Mouse (Mus musculus): Measurements from ENCODE around the gene Rpl36. TPM values are rescaled to one million over a fixed set of nuclear protein-coding genes. Genes with fewer than 3 reads are reported as not detected.
A peak's percentile ranks its signal among the peaks of the same experiment; 100 is the strongest.

The Rpl36 gene
- total and polyA plus RNA-seq, 3 experiments: 2,385 to 3,914 TPM; not detected in 1

DNA sequence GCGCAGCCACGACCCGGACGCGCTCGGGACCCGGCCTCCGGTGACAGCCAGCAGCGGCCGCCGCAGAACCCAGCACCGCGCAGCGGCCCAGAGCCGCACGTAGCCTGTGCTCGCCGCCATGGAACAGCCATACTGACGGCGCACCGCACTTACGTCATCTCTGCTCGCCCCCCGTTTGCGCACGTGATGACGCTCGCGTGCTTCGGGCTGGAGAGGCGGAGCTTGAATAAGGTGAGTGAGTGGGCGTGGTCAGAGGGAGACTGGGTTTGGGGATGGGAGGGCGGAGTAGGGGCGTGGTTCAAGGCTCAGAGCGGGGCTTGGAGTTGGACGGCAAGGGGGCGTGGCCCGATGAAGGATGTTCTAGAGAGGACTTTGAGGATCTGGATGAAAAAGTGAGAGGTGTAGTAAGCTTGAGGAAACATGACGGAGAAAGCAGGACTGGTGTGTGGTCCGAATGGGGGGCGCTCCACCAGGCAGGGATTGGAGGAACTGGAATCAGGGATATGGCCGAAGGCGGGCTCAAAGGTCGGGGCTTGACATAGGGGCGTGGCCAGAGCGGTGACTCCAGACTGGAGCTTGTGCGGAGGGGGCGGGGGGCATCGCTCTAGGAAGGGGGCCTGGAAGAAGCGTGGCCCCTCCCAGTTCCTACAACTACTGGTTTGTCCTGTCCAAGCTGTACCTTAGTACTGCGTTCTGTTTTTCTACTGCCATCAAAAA, 13.7 kb downstream of the Rpl36 start, which contains the start of gene Lonp1 (continued):
- TF ChIP-seq JUND (IDR thresholded peaks at IDR 0.05; ENCODE audit: low read depth, low read length) (no peak), ETS1 (IDR thresholded peaks at IDR 0.05; ENCODE audit: low read depth, low read length) (peak; percentile 85), MAZ (IDR thresholded peaks at IDR 0.05; ENCODE audit: low read depth, low read length) (peak; percentile 85), GABPA (IDR thresholded peaks at IDR 0.05; ENCODE audit: low read depth, low read length) (no peak), E2F4 (IDR thresholded peaks at IDR 0.05; ENCODE audit: borderline replicate concordance, low read depth, low read length) (no peak), POLR2A (IDR thresholded peaks at IDR 0.05; ENCODE audit: control insufficient read depth in 1 of 2, insufficient read depth in 1 of 2, low read depth in 1 of 2, low read length in 2 of 2, poor library complexity in 1 of 2) (peak; percentile 67 to 86), MYB (IDR thresholded peaks at IDR 0.05; ENCODE audit: low read depth, low read length) (no peak), MEF2A (IDR thresholded peaks at IDR 0.05; ENCODE audit: extremely low read depth, insufficient replicate concordance, low read depth, low read length, poor library complexity, severe bottlenecking) (0 out of 2 replicates have a peak, but pooled peaks have one; percentile 15), UBTF (IDR thresholded peaks at IDR 0.05; ENCODE audit: borderline replicate concordance, insufficient read depth, low read depth, low read length) (no peak), TCF12 (IDR thresholded peaks at IDR 0.05; ENCODE audit: low read depth, low read length) (peak; percentile 80)

DNA sequence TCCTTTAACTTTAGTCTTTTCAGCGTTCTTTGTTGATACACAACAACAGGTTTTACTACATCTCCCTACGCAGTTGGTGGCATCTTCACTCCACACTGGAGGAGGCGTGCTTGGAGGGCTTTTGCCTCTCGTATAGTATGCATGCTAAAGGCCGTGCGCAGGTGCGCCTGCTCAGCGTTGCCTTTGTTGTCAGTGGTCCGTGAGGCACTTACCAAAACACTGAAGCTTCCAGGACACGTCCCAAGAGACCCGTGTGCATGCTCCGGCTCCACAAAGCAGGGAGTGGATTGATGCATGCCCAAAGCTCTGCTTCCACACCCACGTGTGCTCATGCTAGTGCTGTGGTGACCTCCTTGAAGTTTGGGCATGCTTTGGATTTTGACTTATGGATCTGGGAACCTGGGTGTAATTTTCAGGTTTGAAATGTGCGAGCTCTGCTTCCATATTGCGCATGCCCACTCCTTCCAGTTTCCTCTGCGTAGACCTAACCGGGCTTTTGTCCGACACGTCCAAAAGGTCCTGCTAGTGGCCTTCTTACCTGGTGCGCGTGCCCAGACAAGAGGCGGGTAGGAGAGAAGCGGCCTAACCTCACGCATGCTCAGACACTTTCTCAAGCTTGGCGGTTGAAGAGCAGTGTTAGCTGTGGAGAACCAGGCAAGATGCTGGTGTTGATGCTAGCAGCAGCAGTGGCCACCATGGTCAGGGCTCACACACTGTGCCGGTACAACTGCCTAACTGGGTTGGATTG, 14.5 kb downstream of the Rpl36 start, which contains the start of gene Catsperd:
Catsperd (plus strand) TSS at position 614 of the 748 bp plus-strand sequence.
- H3K36me3 ChIP-seq (ENCODE audit: control insufficient read depth in 1 of 2, insufficient read depth in 2 of 2, low read length in 2 of 2): peaks cover 19 to 21% of the 10 kb centered on the region in 2 experiments
- peak within 1 kb of the TSS; percentile 91 to 92 for H3K4me3 ChIP-seq (ENCODE audit: control insufficient read depth in 1 of 2, insufficient read depth in 1 of 2, low read depth in 2 of 2, low read length in 2 of 2)
- H3K9ac ChIP-seq (ENCODE audit: control insufficient read depth, low read depth, low read length, poor library complexity, severe bottlenecking): peak within 1 kb of the TSS; percentile 50
- no peaks in the 10 kb centered on the region for H3K9me3 ChIP-seq (replicated peaks; ENCODE audit: insufficient read depth, low read length)
- H3K27ac ChIP-seq (ENCODE audit: control insufficient read depth, low read depth, low read length): peak within 1 kb of the TSS; percentile 47
- peaks cover 10 to 37% of the 10 kb centered on the region in 2 experiments; a peak in 3 of 4 replicates for H3K4me1 ChIP-seq (ENCODE audit: control insufficient read depth in 1 of 2, insufficient read depth in 2 of 2, low read length in 2 of 2)
- H3K27me3 ChIP-seq (ENCODE audit: control insufficient read depth in 1 of 2, insufficient read depth in 2 of 2, low read length in 2 of 2): no peaks in the 10 kb centered on the region
- peaks cover 40% of the 10 kb centered on the region for H3K79me2 ChIP-seq (ENCODE audit: control insufficient read depth, insufficient read depth, low read length, poor library complexity)
- no peak for DNase-seq (ENCODE audit: low read depth, low spot score)
- TF ChIP-seq USF2 (IDR thresholded peaks at IDR 0.05; ENCODE audit: borderline replicate concordance in 1 of 2, insufficient read depth in 1 of 2, low read depth in 1 of 2, low read length in 2 of 2) (no peak), CTCF (IDR thresholded peaks at IDR 0.05 in 2 of 3, conservative IDR thresholded peaks at IDR 0.05 in 1 of 3; ENCODE audit: control insufficient read depth in 1 of 3, insufficient read depth in 1 of 3, low read depth in 2 of 3, low read length in 3 of 3, poor library complexity in 1 of 3, severe bottlenecking in 1 of 3) (no peak), NRF1 (IDR thresholded peaks at IDR 0.05; ENCODE audit: insufficient read depth, low read depth, low read length, poor library complexity, severe bottlenecking) (peak; percentile 59), MXI1 (IDR thresholded peaks at IDR 0.05; ENCODE audit: low read depth, low read length) (peak; percentile 61), ZNF384 (IDR thresholded peaks at IDR 0.05; ENCODE audit: low read depth, low read length) (no peak), MYC (IDR thresholded peaks at IDR 0.05; ENCODE audit: low read depth, low read length) (no peak), GATA1 (IDR thresholded peaks at IDR 0.05; ENCODE audit: low read depth, low read length) (no peak), ELF1 (IDR thresholded peaks at IDR 0.05; ENCODE audit: low read depth, low read length) (no peak), ZC3H11A (IDR thresholded peaks at IDR 0.05; ENCODE audit: low read depth, low read length) (no peak), SIN3A (IDR thresholded peaks at IDR 0.05; ENCODE audit: low read length) (0 out of 2 replicates have a peak, but pooled peaks have one; percentile 72), MAX (IDR thresholded peaks at IDR 0.05; ENCODE audit: low read length) (no peak), GABPA (IDR thresholded peaks at IDR 0.05; ENCODE audit: low read depth, low read length) (no peak), MAZ (IDR thresholded peaks at IDR 0.05; ENCODE audit: low read depth, low read length) (no peak)

Measured in MEL (cell line).